ENCODE assay signal across 14 mouse cellular contexts in the genomic region with DNA sequence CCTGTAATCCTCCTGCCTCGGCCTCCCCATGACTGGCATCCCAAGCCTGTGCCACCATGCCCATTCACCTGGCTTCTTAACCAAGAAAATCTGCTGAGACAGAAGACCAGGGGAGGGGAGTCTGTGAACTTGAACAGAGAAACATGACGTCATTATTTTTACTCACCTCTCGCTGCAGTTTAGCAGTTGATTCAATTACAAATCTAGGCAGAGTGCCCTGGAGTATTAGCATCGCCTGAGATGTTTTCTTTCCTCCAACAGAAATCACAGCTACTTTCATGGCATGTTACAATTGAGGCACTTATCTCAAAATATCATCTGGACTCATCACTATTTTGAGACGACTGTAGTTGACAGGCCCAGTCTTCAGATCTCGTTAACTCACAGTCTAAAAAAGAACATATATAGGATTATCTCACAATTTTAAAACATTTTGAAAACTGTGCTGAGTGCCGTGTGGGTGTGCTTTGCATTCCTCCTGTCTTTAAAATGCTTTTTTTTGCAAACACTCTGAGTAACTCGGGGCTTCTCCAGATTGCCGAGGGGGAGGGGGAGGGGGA.
DNase-seq lines count a peak whose midpoint lies in the region; ATAC-seq and TF ChIP-seq lines count a peak whose summit lies in the region.
"Had no signal": no experiment of that assay in that cellular context is flagged by ENCODE, and none has a peak within 500 bp of the region (broad histone marks: within the 10 kb centered on the region; RNA-seq: fewer than 3 reads in every experiment).

No protein-coding gene starts in this region.

- H3K27ac ChIP-seq in hindbrain, postnatal 0 days, result no peak overlapping the region
- H3K27ac ChIP-seq in hindbrain, embryonic 16.5 days (ENCODE audit: low read depth, low read length), result no peak overlapping the region
- H3K27ac ChIP-seq in embryonic facial prominence, embryonic 14.5 days (replicated peaks; ENCODE audit: low read depth, low read length), result peak overlapping the region; percentile 10
- peak overlapping the region; percentile 79; the same call in 1 of the 2 replicates for H3K27ac ChIP-seq in stomach, postnatal 0 days (replicated peaks)
- no peak overlapping the region for H3K27ac ChIP-seq in heart, embryonic 10.5 days
- H3K27ac ChIP-seq: heart, embryonic 13.5 days; hindbrain, embryonic 14.5 days; liver, embryonic 13.5 days; neural tube, embryonic 13.5 days had no signal

- no peaks in the 10 kb centered on the region for H3K9me3 ChIP-seq in hindbrain, postnatal 0 days (ENCODE audit: low read length)
- no peaks in the 10 kb centered on the region for H3K9me3 ChIP-seq in hindbrain, embryonic 16.5 days (ENCODE audit: control insufficient read depth, low read length)
- H3K9me3 ChIP-seq in embryonic facial prominence, embryonic 14.5 days (ENCODE audit: control insufficient read depth, low read length), result no peaks in the 10 kb centered on the region
- H3K9me3 ChIP-seq in stomach, postnatal 0 days (ENCODE audit: control insufficient read depth, low read length), result no peaks in the 10 kb centered on the region
- H3K9me3 ChIP-seq in heart, embryonic 10.5 days, result no peaks in the 10 kb centered on the region
- H3K9me3 ChIP-seq: embryonic facial prominence, embryonic 12.5 days; heart, embryonic 13.5 days; liver, embryonic 13.5 days; neural tube, embryonic 13.5 days had no signal

- H3K27me3 ChIP-seq in hindbrain, postnatal 0 days (ENCODE audit: insufficient read depth, low read length), result no peaks in the 10 kb centered on the region
- no peaks in the 10 kb centered on the region for H3K27me3 ChIP-seq in hindbrain, embryonic 16.5 days (replicated peaks; ENCODE audit: control insufficient read depth, insufficient read depth, low read length)
- no peaks in the 10 kb centered on the region for H3K27me3 ChIP-seq in embryonic facial prominence, embryonic 14.5 days (replicated peaks; ENCODE audit: control insufficient read depth, insufficient read depth, low read length)
- no peaks in the 10 kb centered on the region for H3K27me3 ChIP-seq in stomach, postnatal 0 days (ENCODE audit: control insufficient read depth, insufficient read depth, low read length)
- H3K27me3 ChIP-seq in heart, embryonic 10.5 days (ENCODE audit: insufficient read depth, poor library complexity, severe bottlenecking), result peaks cover 35% of the 10 kb centered on the region
- H3K27me3 ChIP-seq: embryonic facial prominence, embryonic 12.5 days; liver, embryonic 13.5 days had no signal

- peaks cover 5% of the 10 kb centered on the region; the same call in 1 of the 2 replicates for H3K4me1 ChIP-seq in hindbrain, postnatal 0 days (ENCODE audit: insufficient read depth, low read length)
- peaks cover 3% of the 10 kb centered on the region for H3K4me1 ChIP-seq in hindbrain, embryonic 16.5 days (ENCODE audit: control insufficient read depth, insufficient read depth, low read depth, low read length)
- peaks cover 13% of the 10 kb centered on the region; the same call in 1 of the 2 replicates for H3K4me1 ChIP-seq in embryonic facial prominence, embryonic 14.5 days (ENCODE audit: control insufficient read depth, insufficient read depth, low read length)
- H3K4me1 ChIP-seq in stomach, postnatal 0 days (replicated peaks; ENCODE audit: control insufficient read depth, insufficient read depth), result no peaks in the 10 kb centered on the region; the same call in 1 of the 2 replicates
- peaks cover 15% of the 10 kb centered on the region for H3K4me1 ChIP-seq in heart, embryonic 10.5 days

- H3K4me2 ChIP-seq in hindbrain, postnatal 0 days (ENCODE audit: low read depth, low read length), result no peak overlapping the region
- H3K4me2 ChIP-seq in hindbrain, embryonic 16.5 days (ENCODE audit: low read length), result no peak overlapping the region
- H3K4me2 ChIP-seq in embryonic facial prominence, embryonic 14.5 days (ENCODE audit: low read depth, low read length), result no peak overlapping the region
- H3K4me2 ChIP-seq in stomach, postnatal 0 days (replicated peaks; ENCODE audit: low read depth), result no peak overlapping the region
- H3K4me2 ChIP-seq: embryonic facial prominence, embryonic 12.5 days; heart, embryonic 13.5 days; hindbrain, embryonic 14.5 days; liver, embryonic 13.5 days; lung, embryonic 14.5 days; neural tube, embryonic 13.5 days had no signal

- whole genome bisulfite sequencing in hindbrain, postnatal 0 days, result 40% methylated on average over 9 of the region's 9 CpGs
- 45% methylated on average over 9 of the region's 9 CpGs for WGBS in hindbrain, embryonic 16.5 days
- 33% methylated on average over 9 of the region's 9 CpGs for WGBS in embryonic facial prominence, embryonic 14.5 days
- WGBS in stomach, postnatal 0 days, result 37% methylated on average over 9 of the region's 9 CpGs
- 53% methylated on average over 9 of the region's 9 CpGs for WGBS in heart, embryonic 10.5 days

- peak; percentile 31 for DNase-seq in hindbrain, postnatal 0 days (ENCODE audit: low spot score)
- DNase-seq in right cerebral cortex, postnatal 10 days (ENCODE audit: low spot score in 2 of 2), result peak; percentile 47 to 68
- no peak for DNase-seq in right cerebral cortex, postnatal 14 days
- DNase-seq in embryonic facial prominence, embryonic 14.5 days (ENCODE audit: low spot score), result peak; percentile 78
- DNase-seq in stomach, postnatal 0 days (ENCODE audit: low spot score), result no peak
- DNase-seq in heart, embryonic 10.5 days (ENCODE audit: low spot score), result no peak
- no peak for DNase-seq in lung, postnatal 10 days

- H3K36me3 ChIP-seq in hindbrain, postnatal 0 days (ENCODE audit: insufficient read depth, low read length), result no peaks in the 10 kb centered on the region
- H3K36me3 ChIP-seq in hindbrain, embryonic 16.5 days (ENCODE audit: control insufficient read depth, insufficient read depth, low read length), result no peaks in the 10 kb centered on the region
- no peaks in the 10 kb centered on the region for H3K36me3 ChIP-seq in embryonic facial prominence, embryonic 14.5 days (ENCODE audit: control insufficient read depth, insufficient read depth, low read length)
- H3K36me3 ChIP-seq in stomach, postnatal 0 days (ENCODE audit: control insufficient read depth, insufficient read depth, low read length), result no peaks in the 10 kb centered on the region
- no peaks in the 10 kb centered on the region for H3K36me3 ChIP-seq in heart, embryonic 10.5 days
- H3K36me3 ChIP-seq: embryonic facial prominence, embryonic 12.5 days; heart, embryonic 13.5 days; liver, embryonic 13.5 days; neural tube, embryonic 13.5 days had no signal

- TF ChIP-seq EP300 in stomach, postnatal 0 days (optimal IDR thresholded peaks at IDR 0.05), result no peak

- H3K4me3 ChIP-seq in hindbrain, postnatal 0 days (ENCODE audit: low read length), result no peak overlapping the region
- no peak overlapping the region for H3K4me3 ChIP-seq in hindbrain, embryonic 16.5 days (ENCODE audit: low read length)
- H3K4me3 ChIP-seq in embryonic facial prominence, embryonic 14.5 days (ENCODE audit: low read depth, low read length), result no peak overlapping the region
- H3K4me3 ChIP-seq in stomach, postnatal 0 days (ENCODE audit: low read depth, low read length), result no peak overlapping the region
- H3K4me3 ChIP-seq in heart, embryonic 10.5 days, result no peak overlapping the region
- H3K4me3 ChIP-seq: embryonic facial prominence, embryonic 12.5 days; heart, embryonic 13.5 days; liver, embryonic 13.5 days; neural tube, embryonic 13.5 days had no signal

- no peak for TF ChIP-seq CTCF in hindbrain, postnatal 0 days (IDR thresholded peaks at IDR 0.05; ENCODE audit: low read depth)
- TF ChIP-seq CTCF in stomach, postnatal 0 days (IDR thresholded peaks at IDR 0.05; ENCODE audit: low read depth), result no peak

- no peak for ATAC-seq in hindbrain, postnatal 0 days
- ATAC-seq in hindbrain, embryonic 16.5 days, result no peak
- no peak for ATAC-seq in embryonic facial prominence, embryonic 14.5 days (ENCODE audit: low read depth)
- no peak for ATAC-seq in stomach, postnatal 0 days (ENCODE audit: low FRiP score, low TSS enrichment)

- no peak overlapping the region for H3K9ac ChIP-seq in hindbrain, postnatal 0 days (replicated peaks; ENCODE audit: low read length)
- no peak overlapping the region for H3K9ac ChIP-seq in hindbrain, embryonic 16.5 days (ENCODE audit: low read depth, low read length)
- H3K9ac ChIP-seq in embryonic facial prominence, embryonic 14.5 days (ENCODE audit: low read depth, low read length), result no peak overlapping the region
- H3K9ac ChIP-seq in stomach, postnatal 0 days (ENCODE audit: low read length), result no peak overlapping the region
- H3K9ac ChIP-seq: embryonic facial prominence, embryonic 12.5 days; heart, embryonic 13.5 days; hindbrain, embryonic 14.5 days; liver, embryonic 13.5 days; lung, embryonic 14.5 days; neural tube, embryonic 13.5 days had no signal

Comparison
In these comparisons a context has a peak if more than half of its experiments do, and no peak if none do; other contexts are left out.
1. DNase-seq: peak in hindbrain, postnatal 0 days (single experiment), right cerebral cortex, postnatal 10 days (2 of 2) and embryonic facial prominence, embryonic 14.5 days (single experiment); none in right cerebral cortex, postnatal 14 days (single experiment), stomach, postnatal 0 days (single experiment), heart, embryonic 10.5 days (single experiment) and lung, postnatal 10 days (single experiment).
2. H3K27ac ChIP-seq: peak in embryonic facial prominence, embryonic 14.5 days (single experiment) and stomach, postnatal 0 days (single experiment); none in hindbrain, postnatal 0 days (single experiment), hindbrain, embryonic 16.5 days (single experiment) and heart, embryonic 10.5 days (single experiment).